Mouse (Mus musculus) midbrain, embryonic 10.5 days (tissue): ENCODE measurements around the gene Camta1. TPM values are rescaled to one million over a fixed set of nuclear protein-coding genes. Genes with fewer than 3 reads are reported as not detected.

ENCODE experiments used
- DNase-seq: peaks from one replicate; pipeline ENCODE4 v3.0.0-alpha.2; 2017; ENCODE audit warnings: low spot score
- H3K27ac ChIP-seq: fragments of 300-500 bp; sonication (generic); replicated peaks from 2 replicates; pipeline ENCODE4 v1.5.1; 2016; ENCODE audit warnings: mild to moderate bottlenecking
- H3K27me3 ChIP-seq: fragments of 300-500 bp; sonication (generic); 2 replicates; pipeline ENCODE4 v1.6.1; 2016; ENCODE audit warnings: low read depth, mild to moderate bottlenecking; ENCODE audit not compliant: poor library complexity, severe bottlenecking
- H3K36me3 ChIP-seq: fragments of 300-500 bp; sonication (generic); 2 replicates; pipeline ENCODE4 v1.6.1; 2016; ENCODE audit warnings: mild to moderate bottlenecking, moderate library complexity
- H3K4me1 ChIP-seq: fragments of 300-500 bp; sonication (generic); 2 replicates; pipeline ENCODE4 v1.6.1; 2016
- H3K4me3 ChIP-seq: fragments of 300-500 bp; sonication (generic); 2 replicates; pipeline ENCODE4 v1.5.1; 2016; ENCODE audit warnings: mild to moderate bottlenecking, moderate library complexity
- H3K9me3 ChIP-seq: fragments of 300-500 bp; sonication (generic); replicated peaks from 2 replicates; pipeline ENCODE4 v1.6.1; 2016; ENCODE audit warnings: mild to moderate bottlenecking
- WGBS: fragments of 180-500 bp; shearing (Covaris S2); methylation state at CpG from one replicate; pipeline ENCODE4 v1.1.7; 2016; 5-methylcytosine and 5-hydroxymethylcytosine counted together
- polyA plus RNA-seq: library from polyadenylated mRNA; unstranded; fragments of >200 nt; fragmentation: Nextera tagmentation; extraction: Ambion mirVana; gene quantifications from 2 replicates; pipeline ENCODE4 v1.2.1, GENCODE M21; 2016

Camta1 gene
- polyA plus RNA-seq, 1 experiment from 2014 or later = 137 TPM

GRCm38 (mm10) chr4:151108028-151108771, 753.5 kb downstream of the Camta1 start:
- H3K27ac ChIP-seq = peak overlapping the region; percentile 97
- peak overlapping the region; percentile 87 for H3K4me3 ChIP-seq
- H3K4me1 ChIP-seq = peaks cover 41% of the 10 kb centered on the region
- H3K36me3 ChIP-seq = peaks cover 9% of the 10 kb centered on the region
- peak; percentile 95 for DNase-seq
- under 1% methylated on average over 99 of the region's 101 CpGs for WGBS
- no peaks in the 10 kb centered on the region for H3K9me3 ChIP-seq
- H3K27me3 ChIP-seq = peaks cover 43% of the 10 kb centered on the region

DNA sequence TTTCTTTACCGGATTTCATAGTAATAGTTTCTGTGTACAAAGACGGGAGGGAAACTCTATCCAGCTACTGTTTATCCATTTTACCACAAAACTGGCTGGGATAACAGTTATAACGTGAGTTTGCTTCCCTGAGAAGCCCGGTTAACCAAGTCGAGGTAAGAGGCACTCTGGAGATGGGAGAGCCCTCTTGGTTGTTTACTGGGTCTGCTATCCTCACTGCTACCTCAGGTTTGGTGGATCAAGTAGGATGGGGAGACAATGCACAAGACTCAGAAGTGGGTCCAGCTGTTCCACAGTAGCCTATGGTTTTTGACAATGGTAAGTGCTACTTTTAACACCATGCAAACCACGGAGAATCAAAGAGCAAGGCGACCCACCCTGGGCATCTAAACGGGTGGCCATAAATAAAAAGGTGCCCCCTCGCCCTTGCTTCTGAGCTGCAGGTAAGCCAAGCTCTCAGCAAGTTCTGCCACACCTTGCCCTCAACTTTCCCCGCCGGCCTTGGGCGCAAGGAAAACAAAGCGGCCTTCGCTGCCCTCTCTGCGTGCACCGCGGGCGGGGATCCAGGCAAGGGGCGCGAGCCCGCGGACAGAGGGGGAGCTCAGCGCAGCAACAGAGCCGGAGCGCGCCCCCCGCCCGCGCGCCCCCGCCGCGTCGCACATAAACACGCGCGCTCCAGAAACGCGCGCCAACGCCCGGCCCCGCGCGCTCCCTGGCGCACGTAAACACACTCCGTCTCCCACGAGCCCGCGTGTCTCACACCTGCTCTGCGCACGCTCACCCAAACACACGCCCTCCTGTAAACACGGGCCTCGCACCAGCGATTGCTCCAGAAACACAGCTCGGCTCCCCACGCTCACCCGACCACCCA, 754.3 kb downstream of the Camta1 start:
- Histone ChIP-seq H3K4me1 (peaks cover 41% of the 10 kb centered on the region), H3K9me3 (no peaks in the 10 kb centered on the region), H3K27me3 (peaks cover 43% of the 10 kb centered on the region), H3K4me3 (peak overlapping the region; percentile 87), H3K27ac (peak overlapping the region; percentile 97), H3K36me3 (peaks cover 17% of the 10 kb centered on the region)
- WGBS = 4% methylated on average over 60 of the region's 60 CpGs
- peak; percentile 64 for DNase-seq

GRCm38 (mm10) chr4:151106468-151106867, 755.2 kb downstream of the Camta1 start:
- H3K9me3 ChIP-seq = peaks cover 2% of the 10 kb centered on the region; the same call in 1 of the 2 replicates
- peaks cover 37% of the 10 kb centered on the region for H3K27me3 ChIP-seq
- H3K36me3 ChIP-seq = peaks cover 26% of the 10 kb centered on the region
- 0 out of 2 replicates have a peak overlapping the region, but pooled peaks have one; percentile 38 for H3K27ac ChIP-seq
- DNase-seq = no peak
- WGBS = 32% methylated on average over 10 of the region's 10 CpGs
- peak overlapping the region; percentile 87 for H3K4me3 ChIP-seq
- peaks cover 41% of the 10 kb centered on the region for H3K4me1 ChIP-seq

DNA sequence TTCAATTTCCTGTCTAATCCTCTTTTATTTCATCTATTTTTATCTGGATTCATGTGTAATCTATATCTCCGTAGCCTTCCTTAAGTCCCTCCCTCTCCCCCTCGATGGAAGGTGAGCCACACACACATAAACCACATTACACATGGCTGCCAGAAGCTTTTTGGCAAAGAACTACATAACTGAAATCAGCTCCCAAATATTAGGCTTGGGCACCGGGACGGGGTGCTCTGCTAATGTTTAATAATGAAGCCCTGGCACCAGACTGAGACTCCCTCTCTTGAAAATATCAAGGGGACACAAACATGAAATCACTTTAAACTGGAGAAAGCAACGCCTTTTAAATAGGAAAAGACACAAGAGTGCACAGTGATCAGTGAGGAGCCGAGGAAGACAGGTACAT, 755.8 kb downstream of the Camta1 start:
- Histone ChIP-seq H3K27ac (no peak overlapping the region), H3K27me3 (peaks cover 31% of the 10 kb centered on the region), H3K9me3 (peaks cover 2% of the 10 kb centered on the region; the same call in 1 of the 2 replicates), H3K4me3 (peak overlapping the region; percentile 87), H3K4me1 (peaks cover 41% of the 10 kb centered on the region), H3K36me3 (peaks cover 31% of the 10 kb centered on the region)
- no peak for DNase-seq
- WGBS = 88% methylated on average over 6 of the region's 6 CpGs

- H3K4me1 ChIP-seq = peaks cover 35% of the 10 kb centered on the region
- 93% methylated on average over 10 of the region's 10 CpGs for WGBS
- no peak for DNase-seq
- H3K4me3 ChIP-seq = no peak overlapping the region
- H3K36me3 ChIP-seq = peaks cover 39% of the 10 kb centered on the region
- peaks cover 2% of the 10 kb centered on the region; the same call in 1 of the 2 replicates for H3K9me3 ChIP-seq
- peaks cover 14% of the 10 kb centered on the region for H3K27me3 ChIP-seq
- no peak overlapping the region for H3K27ac ChIP-seq
These were observed 757.5 kb downstream of the Camta1 start for GRCm38 (mm10) chr4:151104147-151104546.

- peaks cover 30% of the 10 kb centered on the region for H3K4me1 ChIP-seq
- H3K27me3 ChIP-seq = peaks cover 8% of the 10 kb centered on the region; the same call in 1 of the 2 replicates
- DNase-seq = no peak
- peaks cover 39% of the 10 kb centered on the region for H3K36me3 ChIP-seq
- H3K9me3 ChIP-seq = peaks cover 2% of the 10 kb centered on the region; the same call in 1 of the 2 replicates
- no peak overlapping the region for H3K4me3 ChIP-seq
- 90% methylated on average over 11 of the region's 11 CpGs for WGBS
- no peak overlapping the region for H3K27ac ChIP-seq
These were observed 758.0 kb downstream of the Camta1 start for GRCm38 (mm10) chr4:151103646-151104045.

- 91% methylated on average over 11 of the region's 11 CpGs for WGBS
- no peak for DNase-seq
- H3K9me3 ChIP-seq = peaks cover 1% of the 10 kb centered on the region; the same call in 1 of the 2 replicates
- no peak overlapping the region for H3K4me3 ChIP-seq
- peaks cover 44% of the 10 kb centered on the region for H3K36me3 ChIP-seq
- H3K27ac ChIP-seq = no peak overlapping the region
- peaks cover 11% of the 10 kb centered on the region for H3K4me1 ChIP-seq
- no peaks in the 10 kb centered on the region for H3K27me3 ChIP-seq
These were observed 764.6 kb downstream of the Camta1 start for GRCm38 (mm10) chr4:151097104-151097438.

DNA sequence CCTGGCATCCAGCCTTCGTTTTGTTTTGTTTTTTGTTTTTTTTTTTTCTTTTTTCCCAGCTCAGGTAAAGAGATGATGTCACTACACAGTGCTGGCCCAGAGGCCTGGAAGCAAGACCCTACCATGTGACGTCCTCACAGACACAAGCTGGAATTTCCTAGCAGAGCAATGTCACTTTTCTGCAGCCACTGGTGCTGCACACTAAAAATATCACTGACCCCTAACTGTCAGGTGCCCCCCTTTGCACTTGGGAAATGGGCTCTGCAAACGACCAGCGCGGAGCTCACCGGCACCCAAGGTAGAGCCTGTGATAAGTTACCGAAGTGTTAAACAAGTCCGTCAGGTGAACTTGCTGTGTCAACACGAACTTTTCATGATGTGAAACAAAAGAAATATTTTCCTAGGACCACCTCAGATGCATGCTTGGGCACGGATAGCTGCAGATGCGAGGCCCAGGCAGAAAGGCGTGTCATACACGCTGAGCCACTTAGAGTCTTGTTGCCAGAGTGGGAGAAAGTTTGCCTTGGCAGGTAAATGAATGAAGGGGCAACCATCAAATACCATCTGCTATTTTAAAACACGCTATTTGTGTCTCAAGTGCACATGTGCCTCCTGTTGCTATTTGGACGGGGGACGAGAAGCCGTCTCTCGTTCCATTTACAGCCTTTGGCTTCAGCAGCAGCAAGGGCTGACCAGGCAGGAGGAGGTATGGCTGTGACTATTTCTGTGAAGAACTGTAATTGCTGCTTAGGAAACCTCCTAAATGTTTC, 765.2 kb downstream of the Camta1 start:
- 92% methylated on average over 18 of the region's 18 CpGs for WGBS
- no peak overlapping the region for H3K27ac ChIP-seq
- peaks cover 11% of the 10 kb centered on the region for H3K4me1 ChIP-seq
- no peaks in the 10 kb centered on the region for H3K27me3 ChIP-seq
- H3K9me3 ChIP-seq = no peaks in the 10 kb centered on the region
- peaks cover 41% of the 10 kb centered on the region for H3K36me3 ChIP-seq
- DNase-seq = no peak
- H3K4me3 ChIP-seq = no peak overlapping the region

GRCm38 (mm10) chr4:151095207-151095606, 766.5 kb downstream of the Camta1 start:
- H3K4me3 ChIP-seq = no peak overlapping the region
- H3K27ac ChIP-seq = no peak overlapping the region
- WGBS = 32% methylated on average over 2 of the region's 2 CpGs
- no peaks in the 10 kb centered on the region for H3K27me3 ChIP-seq
- no peaks in the 10 kb centered on the region for H3K9me3 ChIP-seq
- H3K36me3 ChIP-seq = peaks cover 30% of the 10 kb centered on the region
- peaks cover 18% of the 10 kb centered on the region for H3K4me1 ChIP-seq
- DNase-seq = peak; percentile 30

DNA sequence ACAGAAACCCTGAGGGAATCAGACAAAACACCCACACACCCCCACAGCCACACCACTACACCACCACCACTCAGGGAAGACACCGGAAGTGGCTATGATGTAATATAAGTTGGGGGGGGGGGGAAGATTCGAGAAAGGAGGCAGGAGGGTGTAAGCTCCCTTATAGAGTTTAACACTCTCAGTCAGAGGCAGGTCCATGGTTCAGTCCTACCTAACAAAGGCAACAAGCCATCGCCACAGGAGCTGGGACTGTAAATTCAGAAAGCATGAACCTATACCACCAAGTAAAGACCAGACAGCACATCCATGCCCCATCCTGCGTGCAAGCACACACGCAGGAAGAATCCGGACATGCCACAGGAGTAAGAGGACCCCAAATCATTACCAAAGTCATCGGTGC, 772.4 kb downstream of the Camta1 start, which contains the start of gene Gm13090:
Gm13090 (plus strand) TSS at position 301 of the 400 bp plus-strand sequence.
- Histone ChIP-seq H3K9me3 (no peaks in the 10 kb centered on the region), H3K4me1 (peaks cover 10% of the 10 kb centered on the region), H3K27me3 (no peaks in the 10 kb centered on the region), H3K27ac (no peak within 1 kb of the TSS), H3K36me3 (peaks cover 73% of the 10 kb centered on the region), H3K4me3 (no peak within 1 kb of the TSS)
- 88% methylated on average over 7 of the region's 7 CpGs for WGBS
- no peak for DNase-seq

DNA sequence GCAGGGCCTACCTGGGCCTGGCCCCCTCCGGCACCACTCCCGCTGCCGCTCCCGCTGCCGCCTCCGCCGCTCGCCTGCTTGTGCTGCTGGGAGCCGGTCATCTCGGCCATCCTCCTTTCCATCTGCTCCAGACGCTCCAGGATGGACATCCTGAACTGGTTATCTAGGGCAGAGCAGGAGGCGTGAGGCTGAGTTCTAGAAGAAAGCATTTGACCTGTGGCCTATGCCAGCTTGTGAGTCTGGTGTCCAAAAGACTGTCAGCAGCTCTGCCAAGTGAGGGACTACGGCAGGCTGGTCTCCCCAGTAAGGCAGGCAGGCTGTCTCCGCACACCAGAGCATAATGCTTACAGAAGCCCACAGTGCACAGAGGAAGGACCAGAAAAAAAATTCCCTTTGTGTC, 772.9 kb downstream of the Camta1 start:
- H3K36me3 ChIP-seq = peaks cover 73% of the 10 kb centered on the region
- peaks cover 10% of the 10 kb centered on the region for H3K4me1 ChIP-seq
- no peaks in the 10 kb centered on the region for H3K9me3 ChIP-seq
- H3K27ac ChIP-seq = no peak overlapping the region
- DNase-seq = no peak
- WGBS = 95% methylated on average over 14 of the region's 14 CpGs
- no peak overlapping the region for H3K4me3 ChIP-seq
- no peaks in the 10 kb centered on the region for H3K27me3 ChIP-seq

DNA sequence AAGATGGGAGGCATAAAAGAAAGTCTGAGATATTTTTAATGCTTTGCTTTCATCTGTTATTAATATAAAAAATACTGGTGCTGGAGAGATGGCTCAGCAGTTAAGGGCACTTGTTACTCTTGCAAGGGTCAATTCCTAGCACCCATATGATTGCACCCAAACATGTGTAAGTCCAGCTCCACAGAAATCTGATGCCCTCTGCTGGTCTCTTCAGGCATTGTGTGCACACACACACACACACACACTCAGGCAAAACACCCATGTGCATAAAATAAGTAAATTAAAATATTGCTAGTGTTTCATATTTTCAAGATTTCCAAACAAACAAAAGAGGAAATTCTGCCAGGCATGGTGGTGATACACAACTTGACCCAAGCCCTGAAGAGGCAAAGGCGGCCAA, 774.3 kb downstream of the Camta1 start:
- no peaks in the 10 kb centered on the region for H3K27me3 ChIP-seq
- H3K4me1 ChIP-seq = peaks cover 10% of the 10 kb centered on the region
- H3K4me3 ChIP-seq = no peak overlapping the region
- no peak overlapping the region for H3K27ac ChIP-seq
- WGBS = 98% methylated on average over 1 of the region's 1 CpGs
- H3K9me3 ChIP-seq = no peaks in the 10 kb centered on the region
- DNase-seq = no peak
- H3K36me3 ChIP-seq = peaks cover 82% of the 10 kb centered on the region
